Mouse (Mus musculus) intestine, embryonic 15.5 days (tissue): ENCODE data around the gene Txndc12. TPM values are rescaled to one million over a fixed set of nuclear protein-coding genes. Genes with fewer than 3 reads are reported as not detected.

Experiments
- ATAC-seq: fragments of 200-750 bp; cut with Nextera tagmentation; 2 replicates; pipeline ENCODE4 v1.8.0; 2017; ENCODE audit warnings: moderate TSS enrichment, moderate library complexity
- H3K27ac ChIP-seq: fragments of 300-500 bp; sonication (generic); 2 replicates; pipeline ENCODE4 v1.5.1; 2015; ENCODE audit warnings: mild to moderate bottlenecking, inconsistent platforms
- H3K27me3 ChIP-seq: fragments of 300-500 bp; sonication (generic); replicated peaks from 2 replicates; pipeline ENCODE4 v1.6.1; 2015; ENCODE audit warnings: inconsistent platforms
- H3K36me3 ChIP-seq: fragments of 300-500 bp; sonication (generic); 2 replicates; pipeline ENCODE4 v1.6.1; 2015; ENCODE audit warnings: inconsistent platforms
- H3K4me1 ChIP-seq: fragments of 300-500 bp; sonication (generic); replicated peaks from 2 replicates; pipeline ENCODE4 v1.6.1; 2015; ENCODE audit warnings: inconsistent platforms
- H3K4me2 ChIP-seq: fragments of 300-500 bp; sonication (generic); replicated peaks from 2 replicates; pipeline ENCODE4 v1.6.1; 2015; ENCODE audit warnings: mild to moderate bottlenecking, inconsistent platforms
- H3K4me3 ChIP-seq: fragments of 300-500 bp; sonication (generic); replicated peaks from 2 replicates; pipeline ENCODE4 v1.5.1; 2015; ENCODE audit warnings: inconsistent platforms
- H3K9ac ChIP-seq: fragments of 300-500 bp; sonication (generic); 2 replicates; pipeline ENCODE4 v1.6.1; 2015; ENCODE audit warnings: inconsistent platforms
- H3K9me3 ChIP-seq: fragments of 300-500 bp; sonication (generic); 2 replicates; pipeline ENCODE4 v1.6.1; 2016; ENCODE audit warnings: inconsistent platforms
- WGBS: fragments of 180-500 bp; shearing (Covaris S2); methylation state at CpG from one replicate; pipeline ENCODE4 v1.1.7; 2015; 5-methylcytosine and 5-hydroxymethylcytosine counted together
- polyA plus RNA-seq: library from polyadenylated mRNA; unstranded; fragments of >200 nt; fragmentation: Nextera tagmentation; extraction: Ambion mirVana; gene quantifications from 2 replicates; pipeline ENCODE4 v1.2.1, GENCODE M21; 2015

Gene Txndc12
- polyA plus RNA-seq, 1 experiment from 2014 or later: 102 TPM

- Histone ChIP-seq H3K4me3 (no peak overlapping the region), H3K9me3 (no peaks in the 10 kb centered on the region), H3K9ac (no peak overlapping the region), H3K36me3 (no peaks in the 10 kb centered on the region), H3K27ac (no peak overlapping the region), H3K4me1 (no peaks in the 10 kb centered on the region; the same call in 1 of the 2 replicates), H3K27me3 (no peaks in the 10 kb centered on the region), H3K4me2 (no peak overlapping the region)
- no peak for ATAC-seq
- WGBS: 88% methylated on average over 10 of the region's 10 CpGs
Measured at GRCm38 (mm10) chr4:108904790-108905189, 70.4 kb downstream of the Txndc12 start.

- Histone ChIP-seq H3K36me3 (no peaks in the 10 kb centered on the region), H3K9me3 (no peaks in the 10 kb centered on the region), H3K9ac (no peak overlapping the region), H3K4me1 (peaks cover 3% of the 10 kb centered on the region; the same call in 1 of the 2 replicates), H3K27me3 (no peaks in the 10 kb centered on the region), H3K4me3 (no peak overlapping the region), H3K27ac (no peak overlapping the region), H3K4me2 (no peak overlapping the region)
- 16% methylated on average over 6 of the region's 6 CpGs for WGBS
- ATAC-seq: no peak; the same call in 1 of the 2 replicates
Measured at GRCm38 (mm10) chr4:108905859-108906258, 71.5 kb downstream of the Txndc12 start.

- H3K4me3 ChIP-seq: no peak overlapping the region
- no peaks in the 10 kb centered on the region for H3K9me3 ChIP-seq
- H3K27me3 ChIP-seq: no peaks in the 10 kb centered on the region
- peaks cover 3% of the 10 kb centered on the region; the same call in 1 of the 2 replicates for H3K4me1 ChIP-seq
- no peak overlapping the region for H3K9ac ChIP-seq
- no peaks in the 10 kb centered on the region for H3K36me3 ChIP-seq
- no peak overlapping the region for H3K4me2 ChIP-seq
- peak; percentile 88 for ATAC-seq
- peak overlapping the region; percentile 42; the same call in 1 of the 2 replicates for H3K27ac ChIP-seq
Measured at GRCm38 (mm10) chr4:108907475-108907874, 73.1 kb downstream of the Txndc12 start.

- H3K27ac ChIP-seq: no peak overlapping the region
- H3K9ac ChIP-seq: no peak overlapping the region
- H3K27me3 ChIP-seq: no peaks in the 10 kb centered on the region
- H3K4me3 ChIP-seq: no peak overlapping the region
- peaks cover 3% of the 10 kb centered on the region; the same call in 1 of the 2 replicates for H3K4me1 ChIP-seq
- no peak overlapping the region for H3K4me2 ChIP-seq
- ATAC-seq: peak; percentile 51
- WGBS: 45% methylated on average over 8 of the region's 8 CpGs
- no peaks in the 10 kb centered on the region for H3K36me3 ChIP-seq
- no peaks in the 10 kb centered on the region for H3K9me3 ChIP-seq
Measured at GRCm38 (mm10) chr4:108909872-108910425, 75.5 kb downstream of the Txndc12 start.

Other genes starting within 250 kb of the Txndc12 start
- 30.9 and 33.9 TPM in 2 replicates for gene Cc2d1b, start 214.7 kb upstream of the Txndc12 start, polyA plus RNA-seq
- 0.92 and 1.5 TPM in 2 replicates for gene 3110021N24Rik, start 115.0 kb upstream of the Txndc12 start, polyA plus RNA-seq
- gene Zfyve9, start 53.8 kb upstream of the Txndc12 start, polyA plus RNA-seq: 4.4 and 5.2 TPM in 2 replicates
- 136 TPM in 2 replicates for gene Btf3l4, start 987 bp upstream of the Txndc12 start, polyA plus RNA-seq
- 57.6 and 57.8 TPM in 2 replicates for gene Kti12, start 13.2 kb downstream of the Txndc12 start, polyA plus RNA-seq
- 0.49 and 0.69 TPM in 2 replicates for gene A730015C16Rik, start 14.0 kb downstream of the Txndc12 start, polyA plus RNA-seq
- gene Rab3b, start 44.5 kb downstream of the Txndc12 start, polyA plus RNA-seq: 11.1 and 11.7 TPM in 2 replicates
- 56.0 and 56.1 TPM in 2 replicates for gene Nrd1, start 166.1 kb downstream of the Txndc12 start, polyA plus RNA-seq